Mouse (Mus musculus) retina, postnatal 1 day (tissue): ENCODE measurements at regions not wholly inside any gene's neighbourhood (a gene's known extent, or its start where the extent isn't known, plus 50 kb on each side); places are given as distances from the start of the nearest gene placed in this dataset.
A peak's percentile ranks its signal among the peaks of the same experiment; 100 is the strongest.

Experiments
- DNase-seq: peaks from one replicate; pipeline ENCODE4 v3.0.0-alpha.2; 2012

GRCm38 (mm10) chr4:30583417-30583816, 1380.5 kb upstream of the Map3k7 start:
- DNase-seq, result no peak

GRCm38 (mm10) chr4:30608858-30609257, 1355.0 kb upstream of the Map3k7 start:
- DNase-seq, result peak; percentile 25

GRCm38 (mm10) chr4:30609795-30610194, 1354.1 kb upstream of the Map3k7 start:
- DNase-seq, result no peak

- peak; percentile 33 for DNase-seq
These were observed 1353.4 kb upstream of the Map3k7 start for GRCm38 (mm10) chr4:30610454-30610853.
